Mouse (Mus musculus): ENCODE data around the gene Serpinf2.
"Not testable (repeated sequence)": the region's sequence is repeated elsewhere in the genome, so short reads cannot be mapped to it uniquely, and the experiment has no call there.

The Serpinf2 gene

DNA sequence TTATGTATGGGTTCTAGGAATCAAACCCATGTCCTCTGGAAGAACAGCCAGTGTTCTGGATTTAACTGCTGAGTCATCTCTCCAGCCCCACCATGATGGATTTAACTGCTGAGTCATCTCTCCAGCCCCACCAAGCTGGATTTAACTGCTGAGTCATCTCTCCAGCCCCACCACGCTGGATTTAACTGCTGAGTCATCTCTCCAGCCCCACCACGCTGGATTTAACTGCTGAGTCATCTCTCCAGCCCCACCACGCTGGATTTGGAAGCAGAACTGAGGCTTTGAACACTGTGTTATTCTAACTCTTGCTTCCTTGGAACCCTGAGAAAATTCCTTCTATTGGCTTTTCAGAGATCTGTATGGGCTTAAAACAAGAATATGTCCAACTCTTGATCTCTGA, 55.9 kb downstream of the Serpinf2 start:
- DNase-seq (ENCODE audit: low read depth, low spot score) = not testable (repeated sequence)

Measured in CD4-positive, CD25-positive, alpha-beta regulatory T cell, adult 2 months (primary cell).